Mouse (Mus musculus) myocyte (in vitro differentiated cells): ENCODE measurements at regions not wholly inside any gene's neighbourhood (a gene's known extent, or its start where the extent isn't known, plus 50 kb on each side); places are given as distances from the start of the nearest gene placed in this dataset.
"Not testable (repeated sequence)": the region's sequence is repeated elsewhere in the genome, so short reads cannot be mapped to it uniquely, and the experiment has no call there.

Experiments used
- CEBPB ChIP-seq: IDR thresholded peaks from 2 replicates; pipeline ENCODE4 v1.6.1; 2011; ENCODE audit warnings: mild to moderate bottlenecking, moderate library complexity; ENCODE audit not compliant: poor library complexity, insufficient read depth, severe bottlenecking
- E2F4 ChIP-seq: IDR thresholded peaks from one replicate; pipeline ENCODE4 v1.6.1; 2011; ENCODE audit warnings: mild to moderate bottlenecking, control low read depth, moderate library complexity; ENCODE audit not compliant: insufficient read depth
- MAX ChIP-seq: IDR thresholded peaks from one replicate; pipeline ENCODE4 v1.6.1; 2011; ENCODE audit warnings: low read depth, mild to moderate bottlenecking, control low read depth
- POLR2A ChIP-seq: IDR thresholded peaks from one replicate; pipeline ENCODE4 v1.6.1; 2011; ENCODE audit warnings: low read depth, mild to moderate bottlenecking, control low read depth, moderate library complexity; ENCODE audit not compliant: insufficient read length
- POLR2AphosphoS2 ChIP-seq: IDR thresholded peaks from one replicate; pipeline ENCODE4 v1.6.1; 2011; ENCODE audit warnings: low read depth, control low read depth; ENCODE audit not compliant: insufficient read length
- REST ChIP-seq: IDR thresholded peaks from one replicate; pipeline ENCODE4 v1.6.1; 2011; ENCODE audit warnings: mild to moderate bottlenecking, control low read depth, moderate library complexity; ENCODE audit not compliant: insufficient read depth, insufficient read length
- SRF ChIP-seq: IDR thresholded peaks from one replicate; pipeline ENCODE4 v1.6.1; 2011; ENCODE audit warnings: low read depth; ENCODE audit not compliant: control insufficient read depth, insufficient read length
- TCF12 ChIP-seq: IDR thresholded peaks from one replicate; pipeline ENCODE4 v1.6.1; 2011; ENCODE audit warnings: mild to moderate bottlenecking, control low read depth; ENCODE audit not compliant: poor library complexity, insufficient read depth, severe bottlenecking
- TCF3 ChIP-seq: IDR thresholded peaks from one replicate; pipeline ENCODE4 v1.6.1; 2011; ENCODE audit warnings: low read depth, control low read depth; ENCODE audit not compliant: insufficient read length
- USF1 ChIP-seq: IDR thresholded peaks from one replicate; pipeline ENCODE4 v1.6.1; 2011; ENCODE audit warnings: low read depth, mild to moderate bottlenecking, control low read depth, moderate library complexity

DNA sequence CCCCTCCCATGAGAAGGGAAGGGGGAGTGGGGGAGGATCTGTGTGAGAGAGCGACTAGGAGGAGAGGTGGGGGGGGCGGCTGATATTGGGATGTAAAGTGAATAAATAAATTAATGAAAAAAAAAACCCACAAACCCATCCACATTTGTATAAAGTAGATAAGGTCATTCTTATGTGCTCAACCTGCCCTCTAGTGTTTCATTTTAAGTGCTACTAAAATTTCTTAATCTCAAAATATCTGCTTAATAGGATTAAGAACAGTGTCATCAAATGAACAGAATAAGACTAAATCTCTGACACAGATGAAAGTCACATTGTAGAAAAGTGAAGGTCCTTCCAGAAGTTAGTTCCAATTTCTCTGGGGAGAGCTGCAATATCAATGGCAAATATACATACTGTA lies 119.5 kb upstream of the Ube2e2 start:
- TF ChIP-seq MAX, CEBPB, POLR2A, REST, E2F4, POLR2AphosphoS2, TCF3, USF1, TCF12, SRF: not testable (repeated sequence)
